Mouse (Mus musculus): Measurements from ENCODE around the gene Alkbh2. TPM values are rescaled to one million over a fixed set of nuclear protein-coding genes. Genes with fewer than 3 reads are reported as not detected.

Alkbh2 gene
- polyA plus RNA-seq, 1 experiment: 5.2 TPM

DNA sequence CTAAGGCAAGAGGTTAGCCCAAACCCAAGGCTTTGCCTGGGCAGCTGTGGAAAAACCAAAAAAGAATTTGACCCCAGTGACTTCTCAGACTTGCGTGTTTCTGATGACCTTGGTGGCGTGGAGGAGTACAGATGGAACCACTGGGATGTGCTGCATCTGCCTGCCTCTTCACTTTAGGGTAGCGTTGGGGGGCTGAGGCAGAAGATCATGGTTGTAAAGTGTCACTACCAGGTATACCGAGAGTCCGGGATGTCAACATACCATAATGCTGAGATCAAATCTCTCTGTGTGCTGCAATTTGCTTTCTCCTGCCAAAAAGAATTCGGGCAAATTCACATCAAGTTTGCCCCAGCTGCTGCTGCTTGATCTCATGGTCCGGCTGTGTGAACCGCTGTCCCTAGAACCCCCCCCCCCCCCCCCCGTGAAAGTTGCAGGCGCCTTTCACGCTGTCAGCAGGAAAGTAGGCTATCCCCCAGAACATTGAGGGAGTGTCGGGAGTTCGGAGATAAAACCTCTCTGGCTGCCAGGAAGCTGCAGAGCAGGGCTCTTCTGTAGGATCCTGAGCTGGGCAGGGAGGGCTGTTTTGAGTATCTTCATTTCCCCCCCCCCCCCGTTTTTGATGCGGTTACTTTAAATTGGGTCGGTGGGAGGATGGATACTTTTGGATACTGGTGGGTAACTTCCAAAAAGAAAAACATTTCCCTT is 46.0 kb upstream of the Alkbh2 start:
- TF ChIP-seq MYOD1 (IDR thresholded peaks at IDR 0.05; ENCODE audit: control insufficient read depth, insufficient read length, low read depth) (no peak), MAX (IDR thresholded peaks at IDR 0.05) (no peak), USF1 (IDR thresholded peaks at IDR 0.05; ENCODE audit: low read depth) (no peak), CTCF (IDR thresholded peaks at IDR 0.05; ENCODE audit: control insufficient read depth, insufficient read depth, insufficient read length) (no peak), CEBPB (IDR thresholded peaks at IDR 0.05; ENCODE audit: low read depth) (no peak), FOSL1 (IDR thresholded peaks at IDR 0.05; ENCODE audit: insufficient read depth, low read length, poor library complexity, severe bottlenecking) (no peak), MYOG (IDR thresholded peaks at IDR 0.05; ENCODE audit: control insufficient read depth, extremely low read depth, insufficient read length) (no peak)
- H3K79me3 ChIP-seq (ENCODE audit: low read depth): no peaks in the 10 kb centered on the region
- H3K4me3 ChIP-seq (ENCODE audit: insufficient read depth, poor library complexity, severe bottlenecking): no peak overlapping the region

GRCm38 (mm10) chr5:114173458-114173857 is 45.4 kb upstream of the Alkbh2 start:
- Histone ChIP-seq H3K27me3 (ENCODE audit: control insufficient read depth, insufficient read depth, insufficient read length) (no peaks in the 10 kb centered on the region), H3K4me3 (ENCODE audit: insufficient read depth, poor library complexity, severe bottlenecking) (no peak overlapping the region), H3K79me3 (ENCODE audit: low read depth) (no peaks in the 10 kb centered on the region), H3ac (ENCODE audit: control insufficient read depth, insufficient read length, low read depth) (no peak overlapping the region), H3K36me3 (ENCODE audit: control insufficient read depth, insufficient read depth) (no peaks in the 10 kb centered on the region), H3K79me2 (ENCODE audit: control insufficient read depth, insufficient read depth) (no peaks in the 10 kb centered on the region)
- TF ChIP-seq MYOD1 (IDR thresholded peaks at IDR 0.05; ENCODE audit: control insufficient read depth, insufficient read length, low read depth) (no peak), FOSL1 (IDR thresholded peaks at IDR 0.05; ENCODE audit: insufficient read depth, low read length, poor library complexity, severe bottlenecking) (no peak), CEBPB (IDR thresholded peaks at IDR 0.05; ENCODE audit: low read depth) (no peak), MAX (IDR thresholded peaks at IDR 0.05) (no peak), USF1 (IDR thresholded peaks at IDR 0.05; ENCODE audit: low read depth) (no peak), CTCF (IDR thresholded peaks at IDR 0.05; ENCODE audit: control insufficient read depth, insufficient read depth, insufficient read length) (no peak)

More for the DNA sequence above, 46.0 kb upstream of the Alkbh2 start:
- H3K27me3 ChIP-seq (ENCODE audit: control insufficient read depth, insufficient read depth, insufficient read length): no peaks in the 10 kb centered on the region
- no peaks in the 10 kb centered on the region for H3K36me3 ChIP-seq (ENCODE audit: control insufficient read depth, insufficient read depth)
- H3K79me2 ChIP-seq (ENCODE audit: control insufficient read depth, insufficient read depth): no peaks in the 10 kb centered on the region
- no peak overlapping the region for H3ac ChIP-seq (ENCODE audit: control insufficient read depth, insufficient read length, low read depth)

GRCm38 (mm10) chr5:114172936-114173335 is 44.9 kb upstream of the Alkbh2 start:
- no peak overlapping the region for H3ac ChIP-seq (ENCODE audit: control insufficient read depth, insufficient read length, low read depth)
- no peaks in the 10 kb centered on the region for H3K79me2 ChIP-seq (ENCODE audit: control insufficient read depth, insufficient read depth)
- H3K4me3 ChIP-seq (ENCODE audit: insufficient read depth, poor library complexity, severe bottlenecking): no peak overlapping the region
- no peaks in the 10 kb centered on the region for H3K36me3 ChIP-seq (ENCODE audit: control insufficient read depth, insufficient read depth)
- no peaks in the 10 kb centered on the region for H3K27me3 ChIP-seq (ENCODE audit: control insufficient read depth, insufficient read depth, insufficient read length)
- no peaks in the 10 kb centered on the region for H3K79me3 ChIP-seq (ENCODE audit: low read depth)
- no peak for TF ChIP-seq CEBPB (IDR thresholded peaks at IDR 0.05; ENCODE audit: low read depth)
- no peak for TF ChIP-seq MAX (IDR thresholded peaks at IDR 0.05)
- TF ChIP-seq USF1 (IDR thresholded peaks at IDR 0.05; ENCODE audit: low read depth): no peak
- no peak for TF ChIP-seq FOSL1 (IDR thresholded peaks at IDR 0.05; ENCODE audit: insufficient read depth, low read length, poor library complexity, severe bottlenecking)
- TF ChIP-seq MYOG (IDR thresholded peaks at IDR 0.05; ENCODE audit: control insufficient read depth, extremely low read depth, insufficient read length): no peak

DNA sequence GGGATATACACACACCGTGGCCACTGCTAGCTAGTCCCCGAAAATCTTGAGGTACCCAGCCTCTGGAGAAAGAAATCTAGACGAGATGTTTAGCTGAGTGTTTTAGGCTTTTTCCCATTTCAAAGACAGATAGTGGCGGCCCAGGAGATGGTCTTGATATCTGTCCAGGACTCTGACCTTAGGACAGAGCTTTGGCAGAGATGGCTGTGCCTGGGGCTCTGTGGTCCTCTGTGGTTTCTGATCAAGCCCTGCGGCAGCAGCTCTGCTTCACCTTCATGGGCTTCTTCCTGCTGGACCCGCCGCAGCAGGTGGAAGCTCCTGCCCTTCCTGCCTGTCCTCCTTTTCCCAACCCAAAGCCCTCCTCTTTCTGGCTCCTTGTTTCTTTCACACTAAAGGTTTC is 42.3 kb upstream of the Alkbh2 start:
- no peak overlapping the region for H3K4me3 ChIP-seq (ENCODE audit: insufficient read depth, poor library complexity, severe bottlenecking)
- H3K79me3 ChIP-seq (ENCODE audit: low read depth): no peaks in the 10 kb centered on the region
- no peaks in the 10 kb centered on the region for H3K79me2 ChIP-seq (ENCODE audit: control insufficient read depth, insufficient read depth)
- no peaks in the 10 kb centered on the region for H3K36me3 ChIP-seq (ENCODE audit: control insufficient read depth, insufficient read depth)
- H3K27me3 ChIP-seq (ENCODE audit: control insufficient read depth, insufficient read depth, insufficient read length): peaks cover 7% of the 10 kb centered on the region
- TF ChIP-seq FOSL1 (IDR thresholded peaks at IDR 0.05; ENCODE audit: insufficient read depth, low read length, poor library complexity, severe bottlenecking) (no peak), MAX (IDR thresholded peaks at IDR 0.05) (no peak), CEBPB (IDR thresholded peaks at IDR 0.05; ENCODE audit: low read depth) (no peak), MYOG (IDR thresholded peaks at IDR 0.05; ENCODE audit: control insufficient read depth, extremely low read depth, insufficient read length) (no peak), USF1 (IDR thresholded peaks at IDR 0.05; ENCODE audit: low read depth) (no peak), MYOD1 (IDR thresholded peaks at IDR 0.05; ENCODE audit: control insufficient read depth, insufficient read length, low read depth) (no peak), CTCF (IDR thresholded peaks at IDR 0.05; ENCODE audit: control insufficient read depth, insufficient read depth, insufficient read length) (no peak)
- no peak overlapping the region for H3ac ChIP-seq (ENCODE audit: control insufficient read depth, insufficient read length, low read depth)

DNA sequence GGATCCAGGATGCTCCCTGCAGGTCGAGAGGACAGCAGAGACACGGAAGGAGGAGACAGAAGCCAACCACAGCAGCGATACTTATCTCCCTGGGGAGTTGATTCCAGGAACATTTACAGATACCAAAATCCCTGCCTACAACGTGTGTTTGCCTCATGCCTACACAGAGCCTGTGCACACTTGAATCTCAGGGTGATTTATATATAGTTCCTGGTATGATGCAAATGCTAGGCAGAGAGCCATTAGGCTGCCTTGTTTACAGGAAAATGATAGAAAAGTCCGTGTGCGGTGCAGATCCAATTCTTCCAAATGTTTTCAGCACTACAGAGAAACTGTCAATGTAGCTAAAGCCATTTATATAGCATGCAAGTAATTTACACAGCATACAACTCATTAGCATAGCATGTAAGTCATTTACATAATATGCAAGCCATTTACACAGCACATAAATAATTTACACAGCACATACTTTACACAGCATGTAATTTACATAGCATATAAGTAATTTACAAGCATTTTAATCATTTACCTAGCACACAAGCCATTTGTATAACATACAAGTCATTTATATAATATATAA is 35.2 kb upstream of the Alkbh2 start:
- Histone ChIP-seq H3ac (ENCODE audit: control insufficient read depth, insufficient read length, low read depth) (no peak overlapping the region), H3K27me3 (ENCODE audit: control insufficient read depth, insufficient read depth, insufficient read length) (peaks cover 7% of the 10 kb centered on the region), H3K79me3 (ENCODE audit: low read depth) (no peaks in the 10 kb centered on the region), H3K36me3 (ENCODE audit: control insufficient read depth, insufficient read depth) (no peaks in the 10 kb centered on the region), H3K79me2 (ENCODE audit: control insufficient read depth, insufficient read depth) (no peaks in the 10 kb centered on the region), H3K4me3 (ENCODE audit: insufficient read depth, poor library complexity, severe bottlenecking) (no peak overlapping the region)
- TF ChIP-seq FOSL1 (IDR thresholded peaks at IDR 0.05; ENCODE audit: insufficient read depth, low read length, poor library complexity, severe bottlenecking): no peak
- TF ChIP-seq CEBPB (IDR thresholded peaks at IDR 0.05; ENCODE audit: low read depth): no peak
- TF ChIP-seq CTCF (IDR thresholded peaks at IDR 0.05; ENCODE audit: control insufficient read depth, insufficient read depth, insufficient read length): no peak
